Mouse (Mus musculus) kidney, adult 2 months (tissue): ENCODE data around the gene Atg7. TPM values are rescaled to one million over a fixed set of nuclear protein-coding genes. Genes with fewer than 3 reads are reported as not detected.

Experiments used
- DNase-seq: peaks from one replicate; pipeline ENCODE4 v3.0.0; 2021
- H3K27ac ChIP-seq: fragments of 200-500 bp; 2 replicates; pipeline ENCODE4 v1.5.1; 2012; ENCODE audit warnings: low read depth, low read length, control low read depth, inconsistent platforms; ENCODE audit not compliant: insufficient read depth
- H3K27me3 ChIP-seq: fragments of 200-500 bp; replicated peaks from 2 replicates; pipeline ENCODE4 v1.6.1; 2012; ENCODE audit warnings: mild to moderate bottlenecking, moderate library complexity, low read length, inconsistent platforms; ENCODE audit not compliant: control insufficient read depth, insufficient read depth
- H3K36me3 ChIP-seq: fragments of 200-500 bp; 2 replicates; pipeline ENCODE4 v1.6.1; 2012; ENCODE audit warnings: mild to moderate bottlenecking, moderate library complexity, low read length, inconsistent platforms; ENCODE audit not compliant: control insufficient read depth, insufficient read depth
- H3K4me1 ChIP-seq: fragments of 200-500 bp; 2 replicates; pipeline ENCODE4 v1.6.1; 2011; ENCODE audit warnings: low read length; ENCODE audit not compliant: control insufficient read depth, insufficient read depth
- H3K4me3 ChIP-seq: fragments of 200-500 bp; 2 replicates; pipeline ENCODE4 v1.5.1; 2011; ENCODE audit warnings: mild to moderate bottlenecking, low read depth, low read length, control low read depth; ENCODE audit not compliant: insufficient read depth
- CTCF ChIP-seq: fragments of 200-500 bp; conservative IDR thresholded peaks from 2 replicates; pipeline ENCODE4 v1.5.1; 2011; ENCODE audit warnings: low read depth, mild to moderate bottlenecking, control low read depth, low read length, moderate library complexity, mixed read lengths; ENCODE audit not compliant: insufficient read depth, insufficient read length
- POLR2A ChIP-seq: fragments of 200-500 bp; IDR thresholded peaks from one replicate; pipeline ENCODE4 v1.6.1; 2011; ENCODE audit warnings: low read depth, low read length, control low read depth
- WGBS: fragments of 180-500 bp; shearing (Covaris S2); methylation state at CpG from one replicate; pipeline ENCODE4 v1.1.7; 2018; 5-methylcytosine and 5-hydroxymethylcytosine counted together
- polyA plus RNA-seq: library from polyadenylated mRNA; depleted of rRNA; stranded (reverse); fragments of >200 nt; gene quantifications from 2 replicates; pipeline ENCODE4 v1.2.3, GENCODE M21; 2012; rRNA removed

Atg7 gene
- polyA plus RNA-seq, 1 experiment = 20.6 TPM

GRCm38 (mm10) chr6:114909801-114910200 lies 266.9 kb downstream of the Atg7 start:
- peaks cover 15% of the 10 kb centered on the region for H3K4me1 ChIP-seq
- H3K4me3 ChIP-seq = no peak overlapping the region
- no peak for TF ChIP-seq POLR2A
- TF ChIP-seq CTCF = no peak
- no peak for DNase-seq
- no peak overlapping the region for H3K27ac ChIP-seq
- 76% methylated on average over 7 of the region's 7 CpGs for WGBS
- H3K27me3 ChIP-seq = no peaks in the 10 kb centered on the region
- H3K36me3 ChIP-seq = no peaks in the 10 kb centered on the region

Other genes with a start within 250 kb of the Atg7 start
- 0.23 and 0.34 TPM in 2 replicates for gene Hrh1, start 245.2 kb upstream of the Atg7 start, polyA plus RNA-seq